Mouse (Mus musculus) kidney, embryonic 16.5 days (tissue): ENCODE data around the gene Slc36a3. TPM values are rescaled to one million over a fixed set of nuclear protein-coding genes. Genes with fewer than 3 reads are reported as not detected.

Source experiments
- ATAC-seq: fragments of 200-750 bp; cut with Nextera tagmentation; 2 replicates; pipeline ENCODE4 v1.8.0; 2017; ENCODE audit warnings: moderate TSS enrichment; ENCODE audit not compliant: low FRiP score, low TSS enrichment
- H3K27ac ChIP-seq: fragments of 300-500 bp; sonication (generic); 2 replicates; pipeline ENCODE4 v1.5.1; 2014; ENCODE audit warnings: low read length
- H3K27me3 ChIP-seq: fragments of 300-500 bp; sonication (generic); 2 replicates; pipeline ENCODE4 v1.6.1; 2014; ENCODE audit warnings: low read length, control low read depth, mixed read lengths; ENCODE audit not compliant: insufficient read depth
- H3K36me3 ChIP-seq: fragments of 300-500 bp; sonication (generic); 2 replicates; pipeline ENCODE4 v1.6.1; 2014; ENCODE audit warnings: low read length, control low read depth, mixed read lengths; ENCODE audit not compliant: insufficient read depth
- H3K4me1 ChIP-seq: fragments of 300-500 bp; sonication (generic); 2 replicates; pipeline ENCODE4 v1.6.1; 2014; ENCODE audit warnings: low read length, control low read depth, mixed read lengths; ENCODE audit not compliant: insufficient read depth
- H3K4me2 ChIP-seq: fragments of 300-500 bp; sonication (generic); replicated peaks from 2 replicates; pipeline ENCODE4 v1.6.1; 2014; ENCODE audit warnings: low read depth, low read length
- H3K4me3 ChIP-seq: fragments of 300-500 bp; sonication (generic); 2 replicates; pipeline ENCODE4 v1.5.1; 2014; ENCODE audit warnings: mild to moderate bottlenecking, low read length
- H3K9ac ChIP-seq: fragments of 300-500 bp; sonication (generic); replicated peaks from 2 replicates; pipeline ENCODE4 v1.6.1; 2014; ENCODE audit warnings: low read length
- H3K9me3 ChIP-seq: fragments of 300-500 bp; sonication (generic); 2 replicates; pipeline ENCODE4 v1.6.1; 2016; ENCODE audit warnings: low read length, control low read depth
- WGBS: fragments of 180-500 bp; shearing (Covaris S2); extraction: QIAGEN DNeasy Blood & Tissue Kit; methylation state at CpG from one replicate; pipeline ENCODE4 v1.1.7; 2014; 5-methylcytosine and 5-hydroxymethylcytosine counted together
- polyA plus RNA-seq: library from polyadenylated mRNA; unstranded; fragments of >200 nt; fragmentation: Nextera tagmentation; extraction: Ambion mirVana; gene quantifications from 2 replicates; pipeline ENCODE4 v1.2.1, GENCODE M21; 2015

The Slc36a3 gene
- polyA plus RNA-seq, 1 experiment from 2014 or later: not detected

DNA sequence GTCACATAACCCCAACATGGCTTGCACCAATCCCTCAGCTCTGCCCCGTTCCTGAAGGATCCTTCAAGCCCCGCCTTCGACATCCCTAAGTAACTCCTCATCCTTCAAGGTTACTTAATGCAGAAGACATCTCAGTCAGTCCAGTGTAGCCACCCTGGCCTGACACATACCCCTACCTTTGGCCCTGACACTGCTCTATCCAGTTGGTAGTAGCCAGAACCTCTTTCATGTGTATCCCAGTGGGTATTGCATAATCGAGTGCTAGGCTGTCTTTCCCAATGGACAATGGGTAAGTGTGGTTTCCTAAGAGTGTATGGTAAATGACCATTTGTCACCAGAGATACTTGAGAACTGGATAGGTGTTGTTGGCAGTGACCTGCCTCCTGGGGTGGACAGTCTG is 27.3 kb upstream of the Slc36a3 start:
- Histone ChIP-seq H3K36me3 (no peaks in the 10 kb centered on the region), H3K4me3 (no peak overlapping the region), H3K9ac (no peak overlapping the region), H3K27ac (no peak overlapping the region), H3K27me3 (no peaks in the 10 kb centered on the region), H3K4me1 (no peaks in the 10 kb centered on the region), H3K4me2 (no peak overlapping the region), H3K9me3 (no peaks in the 10 kb centered on the region)
- no peak for ATAC-seq
- WGBS: 84% methylated on average over 4 of the region's 4 CpGs

DNA sequence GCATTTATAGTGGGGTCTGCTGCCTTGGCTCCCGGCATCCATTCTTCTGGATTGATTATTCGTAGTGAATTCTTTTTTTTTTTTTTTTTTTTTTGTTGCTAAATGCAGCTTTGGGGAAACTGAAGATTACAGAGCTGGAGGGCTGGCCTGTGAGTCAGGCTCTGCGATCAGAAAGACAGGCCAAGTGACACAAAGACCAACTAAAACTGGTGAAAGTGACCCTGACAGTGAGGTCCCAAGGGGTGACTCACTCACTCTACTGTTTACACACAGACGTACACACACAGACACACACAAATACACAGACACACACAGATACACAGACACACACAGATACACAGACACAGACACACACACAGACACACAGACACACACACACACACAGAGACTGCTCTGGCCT is 19.0 kb upstream of the Slc36a3 start:
- WGBS: 81% methylated on average over 4 of the region's 4 CpGs

DNA sequence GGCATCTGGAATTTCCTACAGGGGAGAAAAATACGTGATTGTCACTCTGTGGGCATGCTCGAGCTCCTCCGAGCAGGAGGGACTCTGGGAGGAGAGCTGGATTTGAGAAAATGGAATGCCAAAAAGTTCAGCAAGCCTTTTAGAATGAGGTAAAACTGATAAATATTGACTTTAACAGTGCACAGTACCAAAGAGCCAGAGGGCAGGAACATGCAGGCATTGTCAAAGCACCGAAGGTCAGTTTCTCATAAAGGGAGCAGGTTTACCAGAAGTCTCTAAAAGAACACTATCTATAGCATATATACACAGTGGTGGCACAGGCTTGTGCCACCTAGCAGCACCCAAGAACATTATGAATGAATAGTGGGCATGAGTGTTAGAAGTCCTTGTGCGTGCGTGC is 17.4 kb upstream of the Slc36a3 start:
- Histone ChIP-seq H3K4me2 (no peak overlapping the region), H3K9me3 (no peaks in the 10 kb centered on the region), H3K4me3 (no peak overlapping the region), H3K27me3 (no peaks in the 10 kb centered on the region), H3K27ac (no peak overlapping the region), H3K4me1 (no peaks in the 10 kb centered on the region), H3K36me3 (no peaks in the 10 kb centered on the region), H3K9ac (no peak overlapping the region)
- 84% methylated on average over 6 of the region's 6 CpGs for WGBS
- ATAC-seq: no peak

More for the DNA sequence above, 19.0 kb upstream of the Slc36a3 start:
- Histone ChIP-seq H3K36me3 (no peaks in the 10 kb centered on the region), H3K4me3 (no peak overlapping the region), H3K9me3 (no peaks in the 10 kb centered on the region), H3K4me1 (no peaks in the 10 kb centered on the region), H3K27me3 (no peaks in the 10 kb centered on the region), H3K4me2 (no peak overlapping the region), H3K9ac (no peak overlapping the region), H3K27ac (no peak overlapping the region)
- ATAC-seq: no peak

DNA sequence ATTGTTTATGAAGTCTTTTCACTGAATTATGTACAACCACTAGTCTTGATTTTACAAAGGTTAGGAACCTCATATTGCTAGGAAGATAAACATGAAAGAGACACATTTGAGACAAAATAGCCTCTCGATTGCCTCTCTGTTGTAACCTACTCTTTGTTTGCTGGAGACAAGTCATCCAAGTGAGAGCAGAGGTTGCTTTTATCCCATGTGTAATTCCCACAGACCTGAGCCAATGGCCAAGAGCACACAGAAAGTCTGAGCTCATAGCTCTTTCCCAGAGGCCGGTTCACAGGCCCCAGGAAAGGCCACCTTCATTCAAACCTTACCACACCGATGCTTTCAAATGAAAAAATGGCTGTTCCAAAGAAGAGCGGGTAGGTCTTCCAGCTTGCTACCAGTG is 17.0 kb upstream of the Slc36a3 start:
- no peak overlapping the region for H3K9ac ChIP-seq
- no peak overlapping the region for H3K4me2 ChIP-seq
- no peaks in the 10 kb centered on the region for H3K27me3 ChIP-seq
- H3K4me1 ChIP-seq: no peaks in the 10 kb centered on the region
- H3K36me3 ChIP-seq: no peaks in the 10 kb centered on the region
- H3K9me3 ChIP-seq: no peaks in the 10 kb centered on the region
- H3K4me3 ChIP-seq: no peak overlapping the region
- no peak overlapping the region for H3K27ac ChIP-seq
- no peak for ATAC-seq
- 78% methylated on average over 4 of the region's 4 CpGs for WGBS

DNA sequence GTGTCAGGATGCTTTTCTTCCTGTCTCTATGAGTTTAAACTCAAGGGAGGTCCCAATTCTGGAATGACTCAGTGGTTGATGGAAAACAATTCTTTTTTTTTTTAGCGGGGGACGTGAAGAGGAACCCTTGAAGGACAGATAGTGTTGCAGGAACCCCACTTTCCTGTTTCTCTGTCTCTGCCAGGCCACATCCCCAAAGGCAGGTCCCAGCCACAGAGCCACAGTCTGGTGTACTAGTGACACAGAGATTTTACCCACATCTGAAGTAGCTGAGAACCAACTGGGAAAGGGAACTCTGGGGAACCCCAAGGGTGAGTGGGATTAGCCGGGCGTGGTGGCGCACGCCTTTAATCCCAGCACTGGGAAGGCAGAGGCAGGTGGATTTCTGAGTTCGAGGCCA is 14.2 kb upstream of the Slc36a3 start:
- Histone ChIP-seq H3K27me3 (no peaks in the 10 kb centered on the region), H3K36me3 (no peaks in the 10 kb centered on the region), H3K9me3 (no peaks in the 10 kb centered on the region), H3K4me2 (no peak overlapping the region), H3K9ac (no peak overlapping the region), H3K27ac (no peak overlapping the region), H3K4me1 (no peaks in the 10 kb centered on the region), H3K4me3 (no peak overlapping the region)
- no peak for ATAC-seq
- 89% methylated on average over 6 of the region's 7 CpGs for WGBS

DNA sequence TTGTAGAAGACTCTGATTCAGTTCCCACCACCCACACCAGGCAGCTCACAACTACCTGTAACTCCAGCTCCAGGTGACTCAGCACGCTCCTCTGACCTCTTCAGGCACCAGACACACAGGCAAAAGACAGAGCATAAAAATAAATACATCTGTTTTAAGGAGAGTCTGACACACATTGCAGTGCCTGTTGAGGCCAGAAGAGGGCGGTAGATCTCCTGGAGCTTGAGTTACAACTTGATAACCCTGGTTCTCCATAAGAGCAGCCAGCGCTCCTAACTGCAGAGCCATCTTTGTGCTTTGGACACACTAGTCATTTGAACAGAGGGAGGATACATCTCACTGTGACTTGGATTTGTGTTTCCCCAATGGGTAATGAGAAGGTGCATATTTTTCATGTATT is 13.2 kb upstream of the Slc36a3 start:
- H3K4me2 ChIP-seq: no peak overlapping the region
- no peak overlapping the region for H3K4me3 ChIP-seq
- H3K36me3 ChIP-seq: no peaks in the 10 kb centered on the region
- no peak overlapping the region for H3K27ac ChIP-seq
- ATAC-seq: no peak
- no peaks in the 10 kb centered on the region for H3K4me1 ChIP-seq
- 51% methylated on average over 3 of the region's 3 CpGs for WGBS
- H3K9me3 ChIP-seq: no peaks in the 10 kb centered on the region
- no peak overlapping the region for H3K9ac ChIP-seq
- no peaks in the 10 kb centered on the region for H3K27me3 ChIP-seq

DNA sequence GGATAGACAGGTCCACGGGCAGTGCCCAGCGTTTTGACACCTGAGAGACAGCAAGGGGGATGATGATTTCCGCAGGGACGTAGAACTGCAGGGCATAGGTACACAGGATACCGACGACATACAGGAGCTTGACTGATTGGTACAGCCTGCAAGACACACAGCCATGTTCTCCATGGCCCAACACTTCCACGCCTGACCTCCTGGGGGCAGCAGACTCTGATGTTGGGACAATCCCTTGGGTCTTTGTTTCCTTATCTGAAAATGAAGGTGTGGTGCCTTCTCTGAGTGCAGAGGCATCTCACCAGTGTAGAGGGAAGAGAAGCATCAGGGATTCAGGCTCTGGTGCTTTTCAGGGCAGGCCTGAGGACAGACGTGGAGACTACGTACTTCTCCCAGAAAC is 11.2 kb upstream of the Slc36a3 start:
- Histone ChIP-seq H3K4me2 (no peak overlapping the region), H3K36me3 (no peaks in the 10 kb centered on the region), H3K4me3 (no peak overlapping the region), H3K27me3 (no peaks in the 10 kb centered on the region), H3K4me1 (no peaks in the 10 kb centered on the region), H3K9ac (no peak overlapping the region), H3K27ac (no peak overlapping the region), H3K9me3 (no peaks in the 10 kb centered on the region)
- no peak for ATAC-seq
- 49% methylated on average over 9 of the region's 9 CpGs for WGBS

DNA sequence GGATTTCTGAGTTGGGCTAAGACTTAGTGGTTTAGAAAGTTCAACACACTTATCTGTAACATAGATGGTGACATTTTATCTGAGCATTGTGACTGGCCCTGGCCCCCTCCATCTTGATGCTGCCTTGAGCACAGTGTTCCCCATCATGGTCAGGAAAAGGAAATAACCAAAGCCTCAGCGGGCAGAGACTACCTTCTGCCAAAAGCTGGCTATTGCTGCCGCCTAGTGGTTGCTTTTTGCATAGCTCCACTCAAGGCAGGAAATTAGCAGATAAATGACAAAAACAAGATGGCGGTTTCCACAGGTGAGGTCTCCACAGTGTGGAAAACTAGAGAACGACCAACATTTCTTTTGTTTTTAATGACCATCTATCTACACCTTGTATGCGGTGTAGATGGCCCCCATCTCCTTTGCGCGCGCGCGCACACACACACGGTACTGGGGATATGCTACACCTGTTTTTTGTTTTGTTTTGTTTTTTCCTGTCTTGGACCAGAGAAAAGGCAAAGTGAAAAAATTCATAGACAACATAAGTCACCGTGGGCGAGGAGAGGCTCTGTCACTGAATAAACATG is 7.4 kb upstream of the Slc36a3 start:
- Histone ChIP-seq H3K27me3 (no peaks in the 10 kb centered on the region), H3K27ac (no peak overlapping the region), H3K4me2 (no peak overlapping the region), H3K4me1 (no peaks in the 10 kb centered on the region), H3K9me3 (no peaks in the 10 kb centered on the region), H3K4me3 (no peak overlapping the region), H3K9ac (no peak overlapping the region), H3K36me3 (no peaks in the 10 kb centered on the region)
- WGBS: 54% methylated on average over 13 of the region's 13 CpGs
- peak; percentile 49 for ATAC-seq

DNA sequence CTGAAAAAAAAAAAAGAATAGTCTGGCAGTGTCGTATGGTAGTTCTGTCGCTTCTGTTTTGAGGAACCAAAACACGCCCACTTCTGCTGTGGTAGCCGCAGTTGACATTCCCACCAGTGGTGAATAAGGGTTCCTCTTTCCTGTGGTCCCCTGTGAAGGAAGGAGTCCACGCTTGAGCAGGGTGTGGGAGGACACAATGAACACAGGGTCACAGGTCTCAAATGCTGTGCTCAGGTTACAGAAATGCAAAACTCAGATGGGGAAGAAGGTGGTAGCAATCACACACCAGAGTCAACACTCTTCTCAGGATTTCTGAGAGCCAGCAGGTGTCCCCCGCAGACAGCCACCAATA is 3.5 kb upstream of the Slc36a3 start:
- Histone ChIP-seq H3K4me2 (no peak overlapping the region), H3K27ac (no peak overlapping the region), H3K36me3 (no peaks in the 10 kb centered on the region), H3K4me1 (no peaks in the 10 kb centered on the region), H3K9me3 (no peaks in the 10 kb centered on the region), H3K9ac (no peak overlapping the region), H3K4me3 (no peak overlapping the region), H3K27me3 (no peaks in the 10 kb centered on the region)
- ATAC-seq: 0 out of 2 replicates have a peak, but pooled peaks have one; percentile 43
- WGBS: 52% methylated on average over 6 of the region's 6 CpGs

DNA sequence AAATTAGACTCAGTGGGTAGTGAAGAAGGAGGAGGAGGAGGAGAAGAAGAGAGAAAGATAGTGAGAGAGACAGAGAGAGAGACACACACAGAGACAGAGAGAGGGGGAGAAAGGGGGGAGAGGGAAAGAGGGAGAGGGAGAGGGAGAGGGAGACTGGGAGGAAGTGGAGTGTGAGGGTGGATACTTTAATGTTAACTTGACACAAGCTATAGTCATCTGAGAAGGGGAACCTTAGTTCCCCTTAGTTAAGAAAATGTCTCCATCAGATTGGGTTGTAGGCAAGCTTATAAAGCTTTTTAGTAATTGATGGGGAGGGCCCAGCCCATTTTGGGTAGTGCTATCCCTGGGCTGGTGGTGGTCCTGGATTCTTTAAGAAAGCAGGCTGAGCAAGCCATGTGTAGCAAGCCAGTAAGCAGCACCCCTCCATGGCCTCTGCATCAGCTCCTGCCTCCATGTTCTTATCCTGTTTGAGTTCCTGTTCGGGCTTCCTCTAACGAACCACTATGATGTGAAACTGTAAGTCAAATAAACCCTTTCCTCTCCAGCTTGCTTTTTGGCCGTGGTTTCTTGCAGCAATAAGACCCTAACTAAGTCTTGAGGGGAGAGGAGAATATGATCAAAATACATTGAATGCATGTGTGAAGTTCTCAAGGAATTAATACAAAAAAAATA is 3.0 kb upstream of the Slc36a3 start:
- no peak for ATAC-seq
- no peaks in the 10 kb centered on the region for H3K4me1 ChIP-seq
- no peak overlapping the region for H3K27ac ChIP-seq
- H3K9ac ChIP-seq: no peak overlapping the region
- WGBS: 48% methylated on average over 3 of the region's 3 CpGs
- no peak overlapping the region for H3K4me3 ChIP-seq
- H3K36me3 ChIP-seq: no peaks in the 10 kb centered on the region
- H3K9me3 ChIP-seq: no peaks in the 10 kb centered on the region
- H3K4me2 ChIP-seq: no peak overlapping the region
- H3K27me3 ChIP-seq: no peaks in the 10 kb centered on the region
